8 mouse cellular contexts compared by ENCODE assay signal in genomic region chr11:96776968-96777962, GRCm38 (mm10). TPM values are rescaled to one million over a fixed set of nuclear protein-coding genes. Genes with fewer than 3 reads are reported as not detected.
DNase-seq lines count a peak whose midpoint lies in the region; ATAC-seq lines count a peak whose summit lies in the region.

Gene Snx11, minus strand, starts transcription at chr11:96777559.

- H3K4me1 ChIP-seq in heart, embryonic 10.5 days = peaks cover 17% of the 10 kb centered on the region
- peaks cover 24% of the 10 kb centered on the region for H3K4me1 ChIP-seq in kidney, embryonic 15.5 days

- peak within 1 kb of the TSS; percentile 56 for H3K9ac ChIP-seq in kidney, embryonic 15.5 days

- peaks cover 18% of the 10 kb centered on the region for H3K36me3 ChIP-seq in heart, embryonic 10.5 days
- peaks cover 21% of the 10 kb centered on the region for H3K36me3 ChIP-seq in kidney, embryonic 15.5 days

- H3K27ac ChIP-seq in heart, embryonic 10.5 days = peak within 1 kb of the TSS; percentile 83
- H3K27ac ChIP-seq in kidney, embryonic 15.5 days = peak within 1 kb of the TSS; percentile 80

- no peaks in the 10 kb centered on the region for H3K9me3 ChIP-seq in heart, embryonic 10.5 days
- no peaks in the 10 kb centered on the region for H3K9me3 ChIP-seq in kidney, embryonic 15.5 days (replicated peaks)

- DNase-seq in B cell, adult 2 months = peak; percentile 98
- peak; percentile 99 for DNase-seq in brain, adult 2 months (ENCODE audit: low read depth, low spot score)
- peak; percentile 100 for DNase-seq in heart, embryonic 10.5 days (ENCODE audit: low spot score)
- peak; percentile 99 for DNase-seq in liver
- DNase-seq in spleen, postnatal 4 days (ENCODE audit: low spot score in 2 of 2) = peak; percentile 99 to 100

- H3K4me2 ChIP-seq in kidney, embryonic 15.5 days = peak within 1 kb of the TSS; percentile 82

- peak within 1 kb of the TSS; percentile 82 for H3K4me3 ChIP-seq in heart, embryonic 10.5 days
- H3K4me3 ChIP-seq in kidney, embryonic 15.5 days (replicated peaks) = peak within 1 kb of the TSS; percentile 72

- H3K27me3 ChIP-seq in heart, embryonic 10.5 days (ENCODE audit: insufficient read depth, poor library complexity, severe bottlenecking) = no peaks in the 10 kb centered on the region
- no peaks in the 10 kb centered on the region for H3K27me3 ChIP-seq in kidney, embryonic 15.5 days

- peak; percentile 98 for ATAC-seq in erythroblast, adult 5-6 weeks (replicated peaks; ENCODE audit: low FRiP score, poor library complexity, severe bottlenecking)
- ATAC-seq in kidney, embryonic 15.5 days (replicated peaks; ENCODE audit: low FRiP score) = peak; percentile 100
- ATAC-seq in monocyte, adult 5-6 weeks (replicated peaks; ENCODE audit: insufficient number of reproducible peaks, low FRiP score, low TSS enrichment, poor library complexity, severe bottlenecking) = peak; percentile 99

- 2% methylated on average over 59 of the region's 59 CpGs for WGBS in heart, embryonic 10.5 days
- under 1% methylated on average over 59 of the region's 59 CpGs for WGBS in kidney, embryonic 15.5 days

RNA-seq across cellular contexts. Expression of gene Snx11, which starts in this region (rescaled TPM):
- 1.3 and 12.3 TPM in 2 replicates for total RNA-seq in erythroblast, adult 5-6 weeks (2015; ENCODE audit: low replicate concordance)
- total RNA-seq in erythroblast, adult 5-6 weeks (2017; ENCODE audit: low replicate concordance) = 10.2 and 16.3 TPM in 2 replicates
- polyA plus RNA-seq in heart, embryonic 10.5 days (2016; fragmentation: Nextera tagmentation; extraction: Ambion mirVana) = 16.6 and 17.8 TPM in 2 replicates
- polyA plus RNA-seq in kidney, embryonic 15.5 days (2015; fragmentation: Nextera tagmentation; extraction: Ambion mirVana) = 19.2 and 20.4 TPM in 2 replicates
- total RNA-seq in monocyte, adult 5-6 weeks (2017) = 40.6 to 60.6 TPM (median 40.8 TPM) in 3 replicates

Comparison
In these comparisons a context has a peak if more than half of its experiments do, and no peak if none do; other contexts are left out.
1. Peak in every context shown above with its lines: DNase-seq, ATAC-seq, H3K4me3 ChIP-seq and H3K27ac ChIP-seq.